Mouse (Mus musculus) lung, embryonic 14.5 days (tissue): Measurements from ENCODE around the gene Tmcc3. TPM values are rescaled to one million over a fixed set of nuclear protein-coding genes. Genes with fewer than 3 reads are reported as not detected.

Experiments used
- ATAC-seq: fragments of 200-750 bp; cut with Nextera tagmentation; 2 replicates; pipeline ENCODE4 v1.8.0; 2017; ENCODE audit warnings: mild to moderate bottlenecking, moderate TSS enrichment, moderate library complexity; ENCODE audit not compliant: insufficient read depth
- DNase-seq: peaks from one replicate; pipeline ENCODE4 v3.0.0-alpha.2; 2015
- H3K27ac ChIP-seq: fragments of 300-500 bp; sonication (generic); 2 replicates; pipeline ENCODE4 v1.5.1; 2014; ENCODE audit warnings: low read depth, mild to moderate bottlenecking, moderate library complexity
- H3K27me3 ChIP-seq: fragments of 300-500 bp; sonication (generic); 2 replicates; pipeline ENCODE4 v1.6.1; 2014; ENCODE audit warnings: low read length, control low read depth; ENCODE audit not compliant: insufficient read depth
- H3K36me3 ChIP-seq: fragments of 300-500 bp; sonication (generic); 2 replicates; pipeline ENCODE4 v1.6.1; 2014; ENCODE audit warnings: control low read depth; ENCODE audit not compliant: insufficient read depth
- H3K4me1 ChIP-seq: fragments of 300-500 bp; sonication (generic); 2 replicates; pipeline ENCODE4 v1.6.1; 2014; ENCODE audit warnings: antibody characterized with exemption, control low read depth; ENCODE audit not compliant: insufficient read depth
- H3K4me2 ChIP-seq: fragments of 300-500 bp; sonication (generic); 2 replicates; pipeline ENCODE4 v1.6.1; 2014; ENCODE audit warnings: mild to moderate bottlenecking
- H3K4me3 ChIP-seq: fragments of 300-500 bp; sonication (generic); 2 replicates; pipeline ENCODE4 v1.5.1; 2014; ENCODE audit warnings: low read depth, low read length
- H3K9ac ChIP-seq: fragments of 300-500 bp; sonication (generic); 2 replicates; pipeline ENCODE4 v1.6.1; 2014
- H3K9me3 ChIP-seq: fragments of 300-500 bp; sonication (generic); 2 replicates; pipeline ENCODE4 v1.6.1; 2016; ENCODE audit warnings: low read depth, low read length, control low read depth
- CTCF ChIP-seq: IDR thresholded peaks from 2 replicates; pipeline ENCODE4 v1.5.1; 2016; ENCODE audit warnings: antibody characterized with exemption, low read depth
- WGBS: fragments of 180-500 bp; shearing (Covaris S2); extraction: QIAGEN DNeasy Blood & Tissue Kit; methylation state at CpG from one replicate; pipeline ENCODE4 v1.1.7; 2014; 5-methylcytosine and 5-hydroxymethylcytosine counted together
- polyA plus RNA-seq: library from polyadenylated mRNA; unstranded; fragments of >200 nt; fragmentation: Nextera tagmentation; extraction: Ambion mirVana; gene quantifications from 2 replicates; pipeline ENCODE4 v1.2.1, GENCODE M21; 2014

Tmcc3 gene
- polyA plus RNA-seq, 1 experiment from 2014 or later = 5.3 TPM

DNA sequence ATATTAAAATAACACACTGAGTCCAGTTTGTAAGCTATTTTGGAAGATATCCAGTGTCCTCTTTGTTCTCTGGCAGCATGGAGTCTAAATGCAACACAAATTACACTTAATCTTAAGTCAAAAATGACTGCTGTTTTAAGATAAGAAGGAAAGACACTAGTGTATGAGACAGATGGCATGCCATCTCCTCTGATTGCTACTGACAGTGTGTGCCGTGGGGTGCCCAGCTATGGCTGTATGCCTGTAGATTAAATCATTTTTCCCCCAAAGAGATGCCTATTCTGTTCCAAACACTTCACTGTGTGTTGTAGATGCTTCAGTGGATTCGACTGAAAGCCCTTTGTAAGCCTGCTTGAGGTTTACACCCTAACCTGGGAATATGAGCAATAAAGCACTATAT is 59.5 kb downstream of the Tmcc3 start:
- WGBS = 50% methylated on average over 2 of the region's 2 CpGs
- ATAC-seq (no peak), DNase-seq (no peak)
- Histone ChIP-seq H3K9ac (no peak overlapping the region), H3K4me1 (no peaks in the 10 kb centered on the region), H3K36me3 (no peaks in the 10 kb centered on the region), H3K9me3 (no peaks in the 10 kb centered on the region), H3K4me2 (no peak overlapping the region), H3K27me3 (no peaks in the 10 kb centered on the region), H3K27ac (no peak overlapping the region), H3K4me3 (no peak overlapping the region)
- TF ChIP-seq CTCF = no peak

DNA sequence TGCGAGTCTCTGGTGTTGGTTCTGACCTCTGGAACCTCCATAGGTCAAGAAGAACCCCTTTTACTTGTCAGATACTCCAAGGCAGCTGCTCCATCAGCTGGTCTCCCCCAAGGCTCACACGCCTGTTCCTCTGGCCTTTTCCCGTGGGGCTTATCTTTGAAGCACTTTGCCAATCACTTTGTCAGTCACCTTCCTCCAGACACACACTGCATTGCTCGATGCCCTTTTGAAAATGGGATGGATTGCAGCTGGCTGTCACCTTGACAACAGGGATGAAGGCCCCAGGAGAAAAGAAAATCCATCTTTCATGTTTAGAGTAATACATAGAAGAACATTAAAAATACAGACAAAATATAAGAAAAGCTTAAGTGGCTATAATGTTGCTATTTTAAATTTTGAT is 65.2 kb downstream of the Tmcc3 start:
- ATAC-seq (no peak), DNase-seq (no peak)
- no peak for TF ChIP-seq CTCF
- Histone ChIP-seq H3K27ac (no peak overlapping the region), H3K27me3 (no peaks in the 10 kb centered on the region), H3K4me3 (no peak overlapping the region), H3K4me2 (no peak overlapping the region), H3K9me3 (no peaks in the 10 kb centered on the region), H3K4me1 (peaks cover 5% of the 10 kb centered on the region), H3K9ac (no peak overlapping the region), H3K36me3 (no peaks in the 10 kb centered on the region)
- WGBS = 30% methylated on average over 4 of the region's 4 CpGs

DNA sequence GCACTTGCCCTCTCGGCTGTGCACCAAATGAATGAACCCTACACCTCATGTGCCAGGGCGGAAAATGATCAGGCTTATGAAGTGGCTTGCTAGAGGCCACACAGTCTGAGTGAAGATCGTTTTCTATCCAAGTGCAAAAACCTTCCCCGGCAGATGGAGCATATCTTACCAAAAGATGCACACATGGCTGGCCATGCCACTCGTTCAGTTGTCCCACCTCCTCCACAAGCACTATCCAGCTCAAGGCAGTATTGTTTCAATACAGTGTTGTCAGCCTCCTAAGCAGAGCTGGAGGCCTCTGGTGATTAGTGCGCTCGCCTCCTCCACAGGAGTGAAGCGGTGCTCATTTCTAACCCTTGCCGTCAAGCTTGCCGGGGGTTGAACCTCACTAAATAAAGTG is 66.1 kb downstream of the Tmcc3 start:
- no peaks in the 10 kb centered on the region for H3K9me3 ChIP-seq
- no peak for DNase-seq
- H3K4me2 ChIP-seq = peak overlapping the region; percentile 57
- peak; percentile 59 for ATAC-seq
- 53% methylated on average over 10 of the region's 10 CpGs for WGBS
- 0 out of 2 replicates have a peak overlapping the region, but pooled peaks have one; percentile 22 for H3K9ac ChIP-seq
- no peak for TF ChIP-seq CTCF
- H3K27ac ChIP-seq = peak overlapping the region; percentile 51; the same call in 1 of the 2 replicates
- H3K36me3 ChIP-seq = no peaks in the 10 kb centered on the region
- peak overlapping the region; percentile 22 for H3K4me3 ChIP-seq
- H3K4me1 ChIP-seq = peaks cover 5% of the 10 kb centered on the region
- H3K27me3 ChIP-seq = no peaks in the 10 kb centered on the region

DNA sequence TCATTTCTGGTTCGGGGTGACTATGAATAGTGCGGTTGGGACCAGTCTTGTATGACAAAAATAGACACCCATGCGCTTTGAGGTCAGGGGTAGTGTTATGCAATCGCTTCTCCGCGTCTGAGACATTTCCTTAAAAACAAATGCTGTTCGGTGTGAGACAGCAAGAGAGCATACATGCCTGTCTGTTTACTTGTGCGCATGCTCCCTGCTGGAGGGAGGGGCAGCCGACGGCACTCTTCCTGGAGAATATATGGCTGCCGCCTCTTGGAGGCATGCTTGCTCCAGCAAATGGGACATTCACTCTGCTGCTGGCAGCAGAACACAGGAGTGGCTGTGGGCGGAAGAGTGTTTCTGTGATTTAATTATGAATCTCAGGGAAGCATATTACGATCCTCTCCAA is 66.6 kb downstream of the Tmcc3 start:
- ATAC-seq (peak; percentile 92), DNase-seq (peak; percentile 92)
- no peaks in the 10 kb centered on the region for H3K9me3 ChIP-seq
- H3K27me3 ChIP-seq = no peaks in the 10 kb centered on the region
- peak overlapping the region; percentile 57 for H3K4me2 ChIP-seq
- H3K9ac ChIP-seq = no peak overlapping the region; the same call in 1 of the 2 replicates
- WGBS = 29% methylated on average over 13 of the region's 13 CpGs
- peak overlapping the region; percentile 22 for H3K4me3 ChIP-seq
- no peaks in the 10 kb centered on the region for H3K36me3 ChIP-seq
- peak overlapping the region; percentile 51; the same call in 1 of the 2 replicates for H3K27ac ChIP-seq
- H3K4me1 ChIP-seq = peaks cover 5% of the 10 kb centered on the region
- TF ChIP-seq CTCF = peak; percentile 61

DNA sequence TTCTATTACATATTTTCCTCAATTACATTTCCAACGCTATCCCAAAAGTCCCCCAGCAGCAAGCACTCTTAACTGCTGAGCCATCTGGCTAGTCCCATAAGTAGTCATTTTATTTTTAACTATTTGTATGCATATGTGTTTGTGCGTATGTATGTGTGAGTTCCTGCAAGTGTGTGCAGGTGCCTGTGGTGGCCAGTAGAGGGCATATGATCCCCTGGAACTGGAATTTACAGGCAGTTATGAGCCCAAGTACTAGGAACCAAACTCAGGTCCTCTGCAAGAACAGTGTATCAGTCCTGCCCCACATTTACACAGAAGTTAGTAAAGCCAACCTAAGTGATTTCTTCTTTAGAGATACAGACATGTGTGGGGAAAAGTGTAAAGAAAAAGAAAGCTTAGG is 68.3 kb downstream of the Tmcc3 start:
- H3K36me3 ChIP-seq = no peaks in the 10 kb centered on the region
- ATAC-seq (no peak), DNase-seq (no peak)
- H3K27ac ChIP-seq = no peak overlapping the region
- H3K27me3 ChIP-seq = no peaks in the 10 kb centered on the region
- H3K4me2 ChIP-seq = no peak overlapping the region
- H3K4me1 ChIP-seq = peaks cover 5% of the 10 kb centered on the region
- 90% methylated on average over 2 of the region's 2 CpGs for WGBS
- H3K9ac ChIP-seq = no peak overlapping the region
- peak; percentile 27; the same call in 1 of the 2 replicates for TF ChIP-seq CTCF
- H3K4me3 ChIP-seq = no peak overlapping the region
- H3K9me3 ChIP-seq = no peaks in the 10 kb centered on the region

DNA sequence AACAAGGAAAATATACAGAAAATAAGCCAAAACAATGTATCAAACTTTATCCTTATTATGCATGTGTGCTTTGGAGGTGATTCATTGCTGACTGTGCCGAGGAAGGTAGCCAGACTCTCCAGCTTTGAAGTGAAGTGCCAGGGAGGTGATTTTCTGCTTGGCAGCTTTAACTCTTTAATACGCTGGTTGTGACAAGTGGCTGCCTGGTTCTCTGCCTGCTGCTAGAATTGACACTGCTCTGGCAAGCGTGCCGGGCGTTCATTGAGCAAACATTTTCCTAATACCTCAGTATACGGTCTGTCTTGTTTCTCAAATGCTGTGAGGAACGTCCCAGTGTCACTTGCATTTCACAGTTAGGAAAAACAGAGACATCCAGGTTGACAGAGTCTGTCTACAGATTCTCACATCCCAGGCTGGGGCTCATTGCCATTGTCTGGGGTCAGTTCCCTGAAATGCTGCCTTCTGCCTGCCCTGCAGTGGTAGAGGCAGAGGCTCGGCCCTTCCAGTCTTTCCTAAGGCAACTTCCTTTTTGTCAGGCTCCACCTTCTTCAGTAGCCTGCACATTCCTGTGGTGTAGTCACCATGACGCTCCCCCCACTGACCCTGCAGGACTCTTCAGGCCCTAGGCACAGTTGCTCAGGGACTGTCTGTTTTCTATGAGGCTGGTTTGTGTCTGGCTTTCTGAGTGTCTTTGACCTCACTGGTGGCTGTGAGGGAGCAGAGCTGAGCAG is 69.1 kb downstream of the Tmcc3 start:
- no peaks in the 10 kb centered on the region for H3K36me3 ChIP-seq
- H3K27ac ChIP-seq = no peak overlapping the region
- H3K4me1 ChIP-seq = peaks cover 5% of the 10 kb centered on the region
- ATAC-seq = no peak
- DNase-seq = peak; percentile 21
- H3K4me2 ChIP-seq = no peak overlapping the region
- H3K9me3 ChIP-seq = peaks cover 4% of the 10 kb centered on the region; the same call in 1 of the 2 replicates
- no peak overlapping the region for H3K4me3 ChIP-seq
- no peaks in the 10 kb centered on the region for H3K27me3 ChIP-seq
- 51% methylated on average over 9 of the region's 9 CpGs for WGBS
- no peak for TF ChIP-seq CTCF
- no peak overlapping the region for H3K9ac ChIP-seq

DNA sequence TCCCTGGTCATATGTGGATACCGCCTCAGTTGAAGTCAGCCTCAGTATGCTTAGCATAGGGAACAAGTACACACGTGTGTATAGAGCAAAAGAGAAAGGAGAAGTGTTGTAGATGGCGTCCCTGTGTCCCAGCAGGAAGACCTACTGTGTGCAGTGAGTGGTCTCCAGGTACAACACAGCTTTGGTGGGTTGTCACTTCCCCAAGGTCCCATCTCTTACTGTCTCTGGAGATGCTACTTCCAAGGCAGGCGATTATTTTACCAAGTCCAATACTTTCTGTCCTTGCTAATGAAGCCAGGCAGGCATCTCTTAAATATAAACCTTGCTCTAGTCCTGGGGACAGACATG is 69.6 kb downstream of the Tmcc3 start:
- Histone ChIP-seq H3K4me2 (no peak overlapping the region), H3K9ac (no peak overlapping the region), H3K9me3 (peaks cover 9% of the 10 kb centered on the region), H3K27me3 (no peaks in the 10 kb centered on the region), H3K4me3 (no peak overlapping the region), H3K27ac (no peak overlapping the region), H3K36me3 (no peaks in the 10 kb centered on the region), H3K4me1 (peaks cover 5% of the 10 kb centered on the region)
- no peak for DNase-seq
- WGBS = 78% methylated on average over 4 of the region's 4 CpGs
- no peak for TF ChIP-seq CTCF
- no peak for ATAC-seq
